Mouse (Mus musculus) thymus, postnatal 4 days (tissue): Measurements from ENCODE around the gene Lipa.

Experiments
- DNase-seq: peaks from one replicate; pipeline ENCODE4 v3.0.0; 2021

The Lipa gene

DNA sequence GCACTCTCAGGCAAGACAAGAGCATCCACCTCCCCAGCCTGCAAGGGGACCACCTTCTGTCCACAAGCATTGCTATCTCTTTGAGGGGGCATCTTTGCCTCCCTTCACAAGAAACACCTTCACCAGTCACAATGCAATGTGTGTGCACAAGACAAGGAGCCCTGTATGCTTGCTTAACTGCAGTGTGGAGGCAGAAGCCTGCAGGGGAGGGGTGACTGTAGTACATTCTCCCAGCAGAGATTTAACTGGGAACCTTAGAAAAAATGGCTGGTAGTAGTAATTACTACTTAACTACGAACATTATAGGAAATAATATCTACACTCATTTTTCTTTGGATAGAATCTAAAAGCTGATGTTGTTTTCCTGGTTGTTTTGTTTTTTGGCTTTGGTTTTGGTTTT lies 5.3 kb downstream of the Lipa start:
- DNase-seq = no peak

DNA sequence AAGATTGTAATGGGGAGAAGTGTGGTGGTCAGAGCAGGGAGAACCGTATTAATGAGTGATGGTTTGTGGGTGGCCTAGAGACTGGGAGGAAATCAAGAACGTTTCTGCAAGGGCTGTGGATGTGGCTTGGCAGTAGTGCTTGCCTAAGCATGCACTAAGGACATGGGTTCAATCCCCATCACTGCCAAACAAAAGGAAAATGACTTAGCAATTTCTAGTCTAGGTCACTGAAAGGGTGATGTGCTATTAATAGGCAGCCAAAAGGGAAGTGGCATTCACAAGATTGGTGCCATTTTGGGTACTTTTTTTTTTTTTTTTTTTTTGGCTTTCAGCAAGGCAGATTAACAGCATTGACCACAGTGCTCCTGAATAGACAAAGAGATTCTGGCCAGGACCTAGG lies 5.9 kb downstream of the Lipa start:
- no peak for DNase-seq

- DNase-seq = no peak
Measured at GRCm38 (mm10) chr19:34520051-34520450, 7.2 kb downstream of the Lipa start.

GRCm38 (mm10) chr19:34519646-34520045 lies 7.6 kb downstream of the Lipa start:
- DNase-seq = no peak

- no peak for DNase-seq
Measured at GRCm38 (mm10) chr19:34518786-34519185, 8.5 kb downstream of the Lipa start.

- no peak for DNase-seq
Measured at GRCm38 (mm10) chr19:34517812-34518594, 9.3 kb downstream of the Lipa start.

GRCm38 (mm10) chr19:34517197-34517596 lies 10.1 kb downstream of the Lipa start:
- DNase-seq = no peak

GRCm38 (mm10) chr19:34516346-34516745 lies 10.9 kb downstream of the Lipa start:
- DNase-seq = no peak

GRCm38 (mm10) chr19:34515681-34516080 lies 11.6 kb downstream of the Lipa start:
- DNase-seq = peak; percentile 43

GRCm38 (mm10) chr19:34511528-34511927 lies 15.7 kb downstream of the Lipa start:
- DNase-seq = peak; percentile 42

DNA sequence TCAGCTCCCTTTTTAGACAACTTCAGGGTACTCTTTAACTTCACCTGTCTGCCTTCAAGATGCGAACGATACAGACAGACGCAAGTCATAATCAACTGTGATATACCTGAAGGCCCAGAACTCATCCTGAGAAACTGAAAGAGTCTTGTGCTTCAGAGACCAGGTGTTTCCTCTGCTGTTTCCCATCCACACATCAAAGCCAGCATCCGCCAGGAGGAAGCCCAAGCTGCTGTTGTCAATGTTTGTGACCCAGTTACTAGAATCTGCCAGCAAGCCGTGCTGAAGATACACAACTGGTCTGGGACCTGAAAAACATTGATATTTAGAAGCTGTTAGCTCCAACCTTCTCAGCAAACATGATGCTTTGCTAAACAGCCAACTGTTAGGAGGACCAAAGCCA lies 16.6 kb downstream of the Lipa start:
- peak; percentile 79 for DNase-seq

DNA sequence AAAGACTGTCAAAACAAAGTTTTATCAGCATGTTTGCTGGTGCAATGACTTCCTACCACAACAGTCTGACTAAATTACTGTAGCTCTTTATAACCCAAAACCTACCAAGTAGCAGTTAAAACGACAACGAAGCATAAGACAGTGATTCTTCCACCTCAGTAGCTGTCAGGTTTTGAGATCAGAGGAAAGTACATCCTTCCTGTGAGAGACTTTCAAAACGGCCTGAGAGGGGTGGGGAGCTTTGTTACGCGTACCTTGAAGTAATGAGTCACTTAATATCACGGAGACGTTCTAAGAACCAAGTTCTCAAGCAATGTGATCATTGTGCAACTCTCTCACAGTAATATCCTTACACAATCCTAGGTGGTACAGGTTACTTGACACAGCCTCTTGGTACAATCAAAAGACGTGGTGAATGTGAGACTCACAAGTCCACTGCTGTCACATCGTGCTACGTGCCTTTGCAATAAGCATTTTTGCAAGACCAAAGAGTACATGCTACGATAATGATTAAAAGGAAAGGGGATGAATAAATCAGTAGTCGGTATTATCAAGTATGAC lies 22.0 kb downstream of the Lipa start:
- no peak for DNase-seq

- DNase-seq = peak; percentile 86
Measured at GRCm38 (mm10) chr19:34500763-34501162, 26.5 kb downstream of the Lipa start.

DNA sequence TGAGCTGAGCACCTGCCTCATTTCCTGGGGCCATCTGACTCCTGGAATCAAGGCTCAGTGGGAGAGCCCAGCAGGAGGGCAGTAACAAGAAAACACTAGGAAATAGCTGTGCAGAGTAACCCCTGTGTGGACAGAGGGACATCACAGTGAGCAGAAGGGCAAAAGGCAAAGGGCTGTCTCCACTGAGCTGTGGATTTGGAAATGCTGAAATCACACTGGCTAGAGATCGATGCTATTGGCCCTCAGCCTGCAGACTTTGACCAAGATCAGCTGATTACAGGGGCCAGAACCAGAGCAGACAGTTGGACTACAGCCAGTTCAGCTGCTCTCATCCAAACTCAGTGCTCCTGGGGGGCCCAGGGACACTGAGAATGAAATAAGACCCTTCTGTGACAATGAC lies 30.9 kb downstream of the Lipa start:
- no peak for DNase-seq

- no peak for DNase-seq
Measured at GRCm38 (mm10) chr19:34493859-34494258, 33.4 kb downstream of the Lipa start.

DNA sequence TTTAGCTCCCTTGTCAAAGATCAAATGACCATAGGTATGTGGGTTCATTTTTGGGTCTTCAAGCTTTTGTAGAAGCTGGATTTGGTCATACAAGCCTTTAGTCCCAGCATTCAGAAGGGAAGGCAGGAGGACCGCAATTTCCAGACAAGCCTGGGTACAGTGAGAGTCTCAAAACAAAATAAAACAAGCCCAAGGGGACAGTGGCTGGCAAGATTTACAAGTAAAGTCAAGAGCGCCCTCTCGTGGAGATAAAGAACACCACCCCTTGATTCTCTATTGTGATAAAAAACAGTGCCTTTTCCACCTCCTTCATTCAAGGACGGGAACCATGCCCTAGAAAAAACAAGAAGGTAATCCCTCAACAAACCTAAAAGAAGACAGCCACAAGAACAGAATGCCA lies 43.7 kb downstream of the Lipa start:
- DNase-seq = peak; percentile 66

- DNase-seq = peak; percentile 67
Measured at GRCm38 (mm10) chr19:34474991-34475971, 52.0 kb downstream of the Lipa start, which contains the start of gene Ch25h. Ch25h (minus strand) TSS chr19:34475164.

DNA sequence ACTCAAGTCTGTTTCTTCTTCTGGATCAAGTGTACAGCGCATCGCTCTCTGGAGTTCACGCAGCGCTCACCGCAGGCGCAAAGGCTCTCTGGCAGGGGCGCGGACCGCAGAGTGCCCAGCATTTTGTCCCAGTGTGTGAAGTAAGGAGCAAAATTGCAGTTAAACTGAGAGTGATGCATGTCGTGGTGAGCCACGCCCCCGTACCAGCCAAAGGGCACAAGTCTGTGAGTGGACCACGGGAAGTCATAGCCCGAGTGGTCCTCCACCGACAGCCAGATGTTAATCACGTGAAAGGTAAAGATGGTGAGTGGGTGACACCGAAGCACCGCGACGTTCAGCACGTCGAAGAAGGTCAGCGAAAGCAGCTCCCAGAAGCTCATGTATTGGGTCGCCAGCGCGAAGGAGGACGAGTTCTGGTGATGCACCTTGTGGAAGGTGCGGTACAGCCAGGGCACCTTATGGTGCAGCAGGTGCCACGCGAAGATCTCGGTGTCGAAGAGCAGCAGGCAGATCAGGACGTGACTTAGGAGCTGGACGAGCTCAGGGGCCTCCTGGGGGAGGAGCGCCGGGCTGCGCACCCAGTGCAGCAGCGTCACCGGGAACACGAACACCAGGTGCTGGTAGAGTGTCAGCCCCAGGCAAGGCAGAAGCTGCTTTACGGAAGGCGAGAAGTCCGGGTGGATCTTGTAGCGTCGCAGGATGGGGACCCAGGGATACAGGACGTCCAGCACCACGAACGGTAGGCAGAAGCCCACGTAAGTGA lies 52.9 kb downstream of the Lipa start:
- DNase-seq = peak; percentile 61

- DNase-seq = no peak
Measured at GRCm38 (mm10) chr19:34471703-34472102, 55.6 kb downstream of the Lipa start.

DNA sequence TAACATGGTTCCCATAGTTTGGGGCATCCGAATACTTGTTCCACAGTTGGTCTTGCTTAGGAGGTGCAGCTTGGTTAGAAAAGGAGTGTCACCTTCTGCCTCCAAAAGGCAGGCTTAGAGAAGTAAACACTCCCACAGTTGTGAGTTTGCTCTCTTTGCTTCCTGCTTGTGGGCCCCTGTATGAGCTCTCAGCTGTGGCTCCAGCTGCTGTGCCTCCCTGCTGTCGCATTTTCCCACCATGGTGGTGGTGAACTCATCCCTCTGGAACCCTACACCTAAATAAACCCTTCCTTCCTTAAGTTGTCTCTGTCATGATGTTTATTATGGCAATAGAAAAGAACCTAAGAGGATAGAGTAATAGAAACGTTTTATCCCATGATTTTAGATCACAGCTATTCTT lies 58.5 kb downstream of the Lipa start:
- no peak for DNase-seq

GRCm38 (mm10) chr19:34468216-34468615 lies 59.1 kb downstream of the Lipa start:
- DNase-seq = no peak

DNA sequence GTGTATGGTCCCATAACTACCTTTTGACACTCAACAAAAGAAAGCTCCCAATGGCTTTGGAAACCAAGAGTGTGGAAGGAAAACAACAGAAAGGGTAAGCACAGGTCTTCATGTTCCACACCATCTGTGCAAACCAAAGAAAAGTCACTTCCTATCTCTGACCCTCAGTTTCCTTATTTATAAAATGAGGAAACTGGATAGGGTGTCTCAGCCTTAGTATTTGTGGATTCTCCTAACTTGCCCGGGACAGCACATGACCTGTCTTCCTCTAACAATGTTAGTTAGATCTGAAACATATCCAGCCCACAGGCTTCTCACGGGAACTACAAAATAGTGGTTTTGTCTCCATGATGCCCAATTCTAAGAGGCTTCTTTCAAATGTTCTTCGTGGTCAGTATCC lies 62.8 kb downstream of the Lipa start:
- DNase-seq = no peak
